Mouse (Mus musculus): ENCODE results near the gene Zbtb16.

DNA sequence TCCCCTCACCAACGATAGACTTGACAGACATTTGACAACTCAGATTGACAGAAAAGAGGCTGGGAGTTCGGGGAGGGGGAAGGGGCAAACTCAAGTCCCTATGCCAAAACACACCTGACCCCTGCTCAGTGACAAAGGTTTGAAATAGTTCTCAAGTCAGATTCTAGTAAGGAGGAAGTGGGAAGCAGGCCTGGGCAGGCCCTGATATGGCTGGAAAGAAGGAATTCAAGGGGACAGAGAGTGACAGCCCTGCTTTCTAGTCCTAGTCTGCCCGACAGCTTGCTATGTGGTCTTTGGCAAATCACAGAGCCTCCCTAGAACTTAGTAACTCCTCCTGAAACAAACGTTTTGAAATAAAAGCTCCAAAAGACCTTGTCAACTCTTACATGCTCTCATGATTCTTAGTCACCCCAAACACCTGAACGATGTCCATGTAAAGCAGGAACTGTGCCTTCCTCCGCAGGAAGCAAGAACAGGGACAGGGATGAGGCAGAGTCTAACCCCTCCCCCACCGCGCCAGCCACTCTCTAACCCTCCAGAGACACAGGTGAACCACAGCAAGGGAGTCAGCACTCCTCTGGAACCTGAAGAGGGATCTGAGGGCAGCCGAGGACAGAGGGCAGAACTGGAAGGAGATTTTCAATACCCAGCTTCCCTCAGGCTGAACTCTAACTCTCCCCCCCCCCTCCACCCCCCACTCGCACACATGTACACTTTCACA, 19.2 kb downstream of the Zbtb16 start:
- no peak for TF ChIP-seq POLR2A (IDR thresholded peaks at IDR 0.05; ENCODE audit: low read depth, low read length)
- TF ChIP-seq POLR2AphosphoS2 (IDR thresholded peaks at IDR 0.05; ENCODE audit: low read depth, low read length), result no peak
- TF ChIP-seq MAZ (IDR thresholded peaks at IDR 0.05; ENCODE audit: low read depth, low read length), result no peak
- TF ChIP-seq SMC3 (IDR thresholded peaks at IDR 0.05; ENCODE audit: low read depth, low read length), result no peak
- TF ChIP-seq EP300 (IDR thresholded peaks at IDR 0.05; ENCODE audit: low read length), result no peak
- TF ChIP-seq ZC3H11A (IDR thresholded peaks at IDR 0.05; ENCODE audit: low read depth, low read length), result no peak
- no peak for TF ChIP-seq ETS1 (conservative IDR thresholded peaks at IDR 0.05; ENCODE audit: low read depth, low read length)
- TF ChIP-seq CTCF (conservative IDR thresholded peaks at IDR 0.05 in 1 of 2, IDR thresholded peaks at IDR 0.05 in 1 of 2; ENCODE audit: low read depth in 2 of 2, low read length in 2 of 2), result no peak
